Mouse (Mus musculus): Measurements from ENCODE around the gene Xrra1. TPM values are rescaled to one million over a fixed set of nuclear protein-coding genes. Genes with fewer than 3 reads are reported as not detected.
"Not testable (repeated sequence)": the region's sequence is repeated elsewhere in the genome, so short reads cannot be mapped to it uniquely, and the experiment has no call there.

Gene Xrra1
- total RNA-seq (2021): under 1 TPM in 1 of 2 experiments, not detected in 1; 0.49 TPM
- long read RNA-seq, experiment 1: 0 reads
- long read RNA-seq, experiment 2: 0 reads

- peak; percentile 95 for DNase-seq
These were observed at the start of gene Xrra1 for GRCm38 (mm10) chr7:99858813-99859585. Gene Xrra1, plus strand, starts transcription at chr7:99859116.

DNA sequence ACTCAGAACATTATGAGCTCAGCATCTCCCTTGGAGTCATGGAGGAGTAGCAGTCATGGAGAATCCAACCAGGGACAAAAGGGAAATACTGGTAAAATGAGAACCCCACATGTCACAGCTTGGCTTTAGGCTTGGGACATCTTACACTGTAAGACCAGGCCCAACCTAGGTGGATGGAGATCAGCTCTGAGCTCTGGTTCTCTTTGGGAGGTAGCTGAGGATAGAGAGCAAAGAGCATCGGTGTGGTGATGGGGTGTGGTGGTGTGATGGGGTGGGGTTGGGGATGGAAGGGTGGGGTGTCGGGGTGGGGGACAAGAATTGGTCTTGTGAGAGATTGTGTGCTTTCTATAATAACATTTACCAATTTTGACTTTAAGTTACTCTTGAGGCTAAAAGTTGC, 48.1 kb upstream of the Xrra1 start:
- DNase-seq: no peak

- no peak for DNase-seq
These were observed 47.3 kb upstream of the Xrra1 start for GRCm38 (mm10) chr7:99811661-99812060.

- peak; percentile 29 for DNase-seq
These were observed 45.5 kb upstream of the Xrra1 start for GRCm38 (mm10) chr7:99813394-99813793.

- DNase-seq: not testable (repeated sequence)
These were observed 40.7 kb upstream of the Xrra1 start for GRCm38 (mm10) chr7:99818181-99818725.

- DNase-seq: no peak
These were observed 37.0 kb upstream of the Xrra1 start for GRCm38 (mm10) chr7:99821953-99822352.

- no peak for DNase-seq
These were observed 36.5 kb upstream of the Xrra1 start for GRCm38 (mm10) chr7:99822426-99822825.

DNA sequence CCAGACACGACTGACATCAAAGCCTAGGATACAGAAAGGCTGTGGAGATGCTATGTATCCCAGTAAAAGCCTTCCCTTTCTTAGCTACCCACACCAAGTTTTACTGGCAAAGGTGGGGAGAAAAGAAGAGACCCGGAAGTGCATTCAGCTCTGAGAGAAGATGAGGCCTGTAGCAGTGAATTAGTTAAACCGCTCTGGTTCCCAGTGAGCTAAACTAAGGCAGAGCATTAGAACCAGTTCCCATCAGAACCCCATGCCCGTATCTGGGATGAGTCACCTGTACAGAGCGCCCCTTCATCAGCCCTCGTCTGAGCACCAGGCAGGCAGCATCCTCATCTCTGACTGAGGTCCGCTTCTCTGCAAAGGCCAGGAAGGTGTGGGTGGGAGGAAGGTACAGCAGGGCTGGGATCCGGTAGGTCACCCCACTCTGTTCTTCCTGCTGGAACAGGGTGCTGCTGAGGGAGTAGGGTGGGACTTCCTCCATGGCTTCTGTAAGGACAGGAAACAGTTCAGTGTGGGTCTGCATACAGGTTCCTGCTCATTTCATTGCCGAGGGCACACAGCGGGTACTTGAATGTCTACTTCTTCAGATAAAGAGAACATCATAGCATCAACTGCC, 35.8 kb upstream of the Xrra1 start:
- DNase-seq: no peak

DNA sequence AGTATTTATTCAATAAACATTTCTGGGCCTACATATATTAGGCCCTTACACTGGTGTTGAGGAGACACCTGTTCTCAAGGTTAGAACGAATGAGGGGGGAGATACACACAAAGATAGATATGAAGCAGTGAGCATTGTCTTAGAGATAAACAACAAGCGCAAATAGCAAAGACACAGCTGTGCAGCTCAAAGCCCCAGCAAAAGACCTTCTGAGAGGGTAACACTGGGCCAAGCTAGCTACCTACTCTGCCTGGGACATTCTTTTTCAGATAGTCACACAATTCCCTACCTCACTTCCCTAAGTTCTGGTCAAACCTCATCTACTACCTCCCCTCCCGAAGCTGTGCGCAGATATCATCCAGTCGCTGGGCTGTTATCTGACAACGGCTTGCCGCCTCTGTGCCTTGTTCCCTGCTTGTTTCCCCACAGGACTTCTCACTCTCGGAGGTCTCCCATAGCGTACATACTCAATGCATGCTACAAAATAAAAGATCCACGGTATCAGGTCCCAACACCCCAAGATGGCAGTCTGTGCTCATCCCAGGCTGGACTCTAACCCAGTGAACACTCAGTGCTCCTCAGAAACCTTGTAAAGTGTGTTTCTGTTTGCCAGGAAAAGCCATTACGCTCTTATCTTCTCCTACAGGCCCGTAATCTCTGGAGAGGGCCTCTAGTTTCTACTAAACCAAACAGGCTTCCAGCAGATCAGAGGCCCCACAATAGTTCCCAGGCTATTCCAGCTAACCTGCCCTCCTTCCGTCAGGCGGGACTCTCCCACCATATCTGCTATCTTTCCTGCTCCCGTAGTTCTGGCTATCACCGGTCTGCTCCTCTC, 34.0 kb upstream of the Xrra1 start:
- DNase-seq: no peak

- DNase-seq: no peak
These were observed 33.4 kb upstream of the Xrra1 start for GRCm38 (mm10) chr7:99825511-99825910.

DNA sequence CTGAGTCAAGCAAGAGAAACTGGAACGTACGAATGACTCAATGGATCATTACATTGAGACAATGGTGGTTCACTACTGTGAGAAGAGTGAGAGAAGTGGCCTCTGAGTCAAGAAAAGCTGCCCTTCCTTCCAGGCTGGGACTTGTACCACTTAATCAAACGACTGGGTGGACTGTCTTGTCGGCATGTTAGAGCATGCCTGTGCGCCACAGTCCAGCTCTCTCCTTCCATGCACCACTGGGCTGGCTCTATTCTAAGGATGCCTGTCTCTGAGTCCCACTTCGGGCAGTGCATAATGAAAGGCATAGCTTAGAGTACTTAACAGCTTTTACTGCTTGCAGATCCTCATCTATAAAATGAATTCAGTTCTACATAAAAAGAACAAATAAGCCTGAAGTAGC, 32.8 kb upstream of the Xrra1 start:
- DNase-seq: no peak

- DNase-seq: peak; percentile 93
These were observed 30.8 kb upstream of the Xrra1 start, which contains the start of gene Neu3 for GRCm38 (mm10) chr7:99828083-99828570. Gene Neu3, minus strand, starts transcription at chr7:99828417.

DNA sequence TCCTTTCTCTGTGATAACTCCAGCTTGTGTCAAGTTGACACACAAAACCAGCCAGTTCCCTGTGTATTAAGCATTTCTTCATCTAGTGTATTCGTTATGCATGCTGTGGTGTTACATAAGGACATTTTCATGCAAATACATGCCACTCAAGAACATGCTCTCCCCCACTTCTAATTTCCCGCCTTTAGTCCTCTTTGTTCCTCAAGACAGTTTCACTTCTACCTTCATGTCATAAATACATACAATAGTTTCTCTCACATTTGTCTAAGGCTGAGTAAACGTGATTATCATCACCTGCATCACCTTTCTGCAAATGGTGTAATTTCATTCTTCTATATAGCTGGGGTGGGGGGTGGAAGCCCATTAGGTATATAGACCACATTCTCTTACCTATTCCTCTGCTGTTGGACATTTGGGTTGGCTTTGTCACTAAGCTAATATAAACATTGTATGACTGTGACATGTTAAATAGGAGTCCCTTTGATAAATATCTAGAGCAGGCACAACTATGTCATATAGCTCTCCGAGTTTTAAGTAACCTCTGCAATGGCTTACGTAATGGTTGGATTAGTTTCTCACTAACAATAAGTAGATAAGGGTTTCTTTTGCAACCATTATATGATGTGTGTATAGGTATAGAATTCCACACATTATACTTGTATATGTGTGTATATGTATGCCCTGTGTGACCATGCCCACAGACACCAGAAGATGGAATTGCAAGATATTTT, 25.6 kb upstream of the Xrra1 start:
- DNase-seq: no peak

DNA sequence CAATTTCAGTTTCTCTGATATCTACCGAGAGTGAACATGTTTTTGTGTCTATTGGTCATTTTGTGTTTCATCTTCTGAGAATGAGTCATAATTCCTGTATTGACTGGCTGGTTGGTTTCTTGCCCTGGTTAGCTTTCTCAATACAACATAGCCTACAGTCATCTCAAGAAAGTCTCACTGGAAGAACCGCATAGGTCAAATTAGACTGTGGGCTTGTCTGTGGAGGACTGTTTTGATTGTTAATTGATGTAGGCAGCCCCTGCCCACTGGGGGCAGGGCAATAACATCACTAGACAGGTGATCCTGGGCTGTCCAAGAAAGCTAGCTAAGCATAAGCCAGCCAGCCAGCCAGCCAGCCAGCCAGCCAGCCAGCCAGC, 25.1 kb upstream of the Xrra1 start:
- no peak for DNase-seq

DNA sequence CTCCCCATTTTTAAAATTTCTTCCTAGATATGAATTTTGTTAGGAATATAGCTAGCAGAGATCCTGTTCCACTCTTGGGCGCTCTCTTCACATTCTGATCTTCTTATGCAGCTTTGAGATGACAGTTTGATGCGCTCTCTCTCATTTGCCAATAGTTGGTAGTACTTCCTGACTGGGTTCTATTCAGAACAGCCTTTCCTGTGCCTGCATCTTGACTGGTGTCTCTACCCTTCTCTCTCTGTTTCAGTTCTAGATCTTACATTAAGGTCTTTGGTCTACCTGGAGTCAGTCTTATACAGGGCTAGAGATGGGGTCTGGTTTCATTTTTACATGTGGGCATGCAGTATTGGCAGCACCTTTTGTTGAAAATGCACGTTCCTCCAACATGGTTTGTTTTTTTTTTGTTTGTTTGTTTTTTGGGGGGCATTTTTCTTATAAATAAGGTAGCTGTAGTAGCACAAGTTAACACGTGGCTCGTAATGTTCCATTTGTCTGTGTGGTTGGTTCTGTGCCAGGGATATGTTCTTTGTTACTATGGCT, 24.5 kb upstream of the Xrra1 start:
- no peak for DNase-seq

- no peak for DNase-seq
These were observed 22.1 kb upstream of the Xrra1 start for GRCm38 (mm10) chr7:99836781-99837180.

DNA sequence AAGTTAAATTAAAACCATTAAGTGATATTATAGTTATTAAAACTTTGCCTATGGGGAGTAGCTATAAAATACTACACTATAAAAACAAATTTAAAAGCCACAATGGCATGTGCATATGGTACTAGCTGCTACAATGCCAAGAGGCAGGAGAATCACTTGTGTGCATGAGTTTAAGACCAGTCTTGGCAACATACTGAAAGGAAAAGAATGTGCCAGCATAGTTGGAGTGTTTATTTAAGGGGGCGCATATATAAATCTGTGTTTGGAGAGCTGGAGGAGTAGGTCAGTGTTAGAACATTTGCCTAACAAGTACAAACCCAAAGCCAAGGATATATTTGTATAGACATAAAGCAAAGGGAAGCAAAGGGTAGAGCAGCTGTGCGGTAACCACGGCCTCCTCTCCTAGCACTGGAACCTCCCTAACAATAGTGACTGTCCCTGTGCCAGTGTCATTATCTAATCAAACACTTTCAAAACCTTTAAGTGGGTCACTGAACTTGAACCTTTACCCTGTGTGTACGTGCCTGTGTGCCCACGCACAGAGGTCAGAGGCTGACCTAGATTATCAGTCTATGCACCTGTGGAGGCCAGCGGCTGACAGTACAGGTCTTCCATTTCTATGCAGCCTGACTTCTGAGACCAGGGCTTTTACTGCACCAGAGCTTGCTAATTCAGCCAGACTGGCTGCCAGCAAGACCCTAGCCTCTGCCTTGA, 21.4 kb upstream of the Xrra1 start:
- no peak for DNase-seq

- DNase-seq: no peak
These were observed 20.7 kb upstream of the Xrra1 start for GRCm38 (mm10) chr7:99838241-99838640.

DNA sequence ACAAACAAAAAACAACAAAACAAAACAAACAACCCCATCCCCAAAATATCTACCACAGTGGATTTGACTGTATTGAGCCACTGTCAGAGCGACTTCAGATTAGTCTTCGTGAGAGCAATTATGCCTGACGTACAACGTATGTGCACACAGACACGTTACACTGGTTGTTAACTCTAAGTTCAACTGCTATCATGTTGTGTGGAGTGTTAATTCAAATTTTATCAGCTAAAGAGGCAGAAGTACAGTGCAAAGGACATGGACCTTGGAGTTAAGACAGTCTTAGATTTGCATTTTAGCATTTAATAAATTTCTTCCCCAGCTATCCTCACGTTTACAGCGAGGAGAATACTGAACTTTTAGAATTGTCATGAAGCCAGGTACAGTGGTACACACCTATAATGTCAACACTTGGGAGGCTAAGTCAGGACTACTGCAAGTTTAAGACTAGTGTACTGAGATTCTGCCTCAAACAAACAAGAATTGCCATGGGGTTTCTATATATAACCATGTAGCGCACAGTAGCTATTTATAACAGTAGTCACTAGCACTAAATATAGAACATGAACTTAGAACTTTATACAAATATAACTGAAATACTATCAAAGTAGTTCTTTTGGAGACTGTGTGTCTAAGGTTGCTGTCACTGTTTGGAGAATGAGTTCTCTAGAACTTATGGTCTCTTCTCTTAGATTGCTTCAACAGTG, 13.2 kb upstream of the Xrra1 start:
- no peak for DNase-seq

- no peak for DNase-seq
These were observed 8.4 kb upstream of the Xrra1 start for GRCm38 (mm10) chr7:99850534-99850933.
